Mouse (Mus musculus) small intestine, adult 2 months (tissue): ENCODE measurements around the gene Antxrl. TPM values are rescaled to one million over a fixed set of nuclear protein-coding genes. Genes with fewer than 3 reads are reported as not detected.

ENCODE experiments used
- H3K27ac ChIP-seq: fragments of 200-500 bp; 2 replicates; pipeline ENCODE4 v1.5.1; 2012; ENCODE audit warnings: low read depth, low read length, control low read depth, inconsistent platforms; ENCODE audit not compliant: insufficient read depth
- H3K27me3 ChIP-seq: fragments of 200-500 bp; 2 replicates; pipeline ENCODE4 v1.6.1; 2012; ENCODE audit warnings: mild to moderate bottlenecking, moderate library complexity, low read length, inconsistent platforms; ENCODE audit not compliant: control insufficient read depth, insufficient read depth
- H3K36me3 ChIP-seq: fragments of 200-500 bp; 2 replicates; pipeline ENCODE4 v1.6.1; 2012; ENCODE audit warnings: mild to moderate bottlenecking, low read length, control low read depth, inconsistent platforms; ENCODE audit not compliant: control insufficient read depth, insufficient read depth
- H3K4me1 ChIP-seq: fragments of 200-500 bp; 2 replicates; pipeline ENCODE4 v1.6.1; 2012; ENCODE audit warnings: low read length, inconsistent platforms, mixed read lengths; ENCODE audit not compliant: control insufficient read depth, insufficient read depth, insufficient read length
- H3K4me3 ChIP-seq: fragments of 200-500 bp; 2 replicates; pipeline ENCODE4 v1.5.1; 2012; ENCODE audit warnings: low read depth, mild to moderate bottlenecking, control low read depth, inconsistent platforms, low read length, moderate library complexity
- CTCF ChIP-seq: fragments of 200-500 bp; IDR thresholded peaks from 2 replicates; pipeline ENCODE4 v1.5.1; 2012; ENCODE audit warnings: low read depth, mild to moderate bottlenecking, control low read depth, inconsistent platforms, low read length, moderate library complexity, mixed read lengths; ENCODE audit not compliant: insufficient replicate concordance, insufficient read length; ENCODE audit errors: extremely low read depth
- POLR2A ChIP-seq: fragments of 200-500 bp; IDR thresholded peaks from 2 replicates; pipeline ENCODE4 v1.6.1; 2012; ENCODE audit warnings: low read depth, mild to moderate bottlenecking, control low read depth, inconsistent platforms, low read length, moderate library complexity
- WGBS: fragments of 180-500 bp; shearing (Covaris S2); methylation state at CpG from one replicate; pipeline ENCODE4 v1.1.7; 2018; 5-methylcytosine and 5-hydroxymethylcytosine counted together
- polyA plus RNA-seq: library from polyadenylated mRNA; depleted of rRNA; stranded (reverse); fragments of >200 nt; gene quantifications from 2 replicates; pipeline ENCODE4 v1.2.3, GENCODE M21; 2012

Gene Antxrl
- polyA plus RNA-seq, 1 experiment = not detected

DNA sequence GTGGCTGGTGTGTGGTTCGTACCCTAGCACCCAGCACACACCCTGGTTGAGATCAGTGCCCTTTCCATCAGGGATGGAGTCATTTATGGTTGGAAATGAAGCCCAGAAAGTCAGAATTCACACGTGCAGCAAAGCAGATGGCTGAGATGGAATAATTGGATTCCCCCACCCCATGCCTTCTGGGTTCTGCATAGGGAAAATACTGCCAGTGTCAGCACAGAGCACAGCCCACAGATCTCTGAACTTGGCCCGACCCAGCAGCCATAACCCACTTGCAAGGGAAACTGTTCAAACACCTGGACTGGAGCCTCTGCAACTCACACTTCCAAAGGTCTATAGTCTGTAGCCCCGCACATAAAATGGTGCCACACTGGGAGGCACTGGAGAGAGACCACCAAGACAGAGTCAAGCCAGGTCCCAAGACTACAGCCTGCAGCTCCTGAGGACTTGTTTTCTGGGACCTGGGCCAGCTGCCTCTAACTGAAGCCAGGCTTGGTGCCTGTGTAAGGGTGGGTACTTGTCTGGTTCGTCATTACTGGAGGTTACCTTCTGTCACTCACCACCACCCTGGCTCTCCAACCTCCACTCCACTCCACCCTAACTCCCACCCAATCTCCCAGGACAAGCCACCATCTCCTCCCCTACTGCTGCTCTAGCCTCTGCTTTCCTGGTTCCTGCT lies 2.3 kb upstream of the Antxrl start:
- H3K27me3 ChIP-seq = no peaks in the 10 kb centered on the region
- H3K36me3 ChIP-seq = no peaks in the 10 kb centered on the region
- H3K27ac ChIP-seq = no peak overlapping the region
- no peak overlapping the region for H3K4me3 ChIP-seq
- no peaks in the 10 kb centered on the region for H3K4me1 ChIP-seq
- WGBS = 64% methylated on average over 5 of the region's 5 CpGs
- TF ChIP-seq CTCF (no peak), POLR2A (no peak)

DNA sequence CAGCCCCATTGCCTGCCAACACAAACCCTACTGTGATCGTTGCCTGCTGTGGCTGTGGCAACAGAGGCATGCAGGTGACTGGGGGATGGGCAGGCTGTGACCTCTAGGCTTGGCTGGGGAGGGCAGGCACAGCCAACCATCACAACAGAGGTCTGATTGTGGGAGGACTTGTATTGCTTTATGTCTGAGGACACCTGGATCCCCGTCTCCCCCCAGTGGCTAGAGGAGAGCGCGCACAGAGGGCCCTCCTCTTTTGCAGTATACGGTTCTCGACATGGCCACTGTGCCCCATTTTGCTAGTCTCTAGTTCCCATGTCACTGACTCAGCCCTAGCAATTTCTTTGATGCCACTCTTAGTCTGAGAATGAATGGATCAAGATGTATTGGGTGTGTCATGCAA lies 19.2 kb downstream of the Antxrl start:
- Histone ChIP-seq H3K27me3 (no peaks in the 10 kb centered on the region), H3K36me3 (no peaks in the 10 kb centered on the region), H3K4me1 (peaks cover 3% of the 10 kb centered on the region; the same call in 1 of the 2 replicates), H3K4me3 (no peak overlapping the region), H3K27ac (no peak overlapping the region)
- no peak for TF ChIP-seq POLR2A
- no peak for TF ChIP-seq CTCF
- 74% methylated on average over 6 of the region's 6 CpGs for WGBS

GRCm38 (mm10) chr14:34075346-34075745 lies 22.8 kb downstream of the Antxrl start:
- Histone ChIP-seq H3K4me1 (peaks cover 3% of the 10 kb centered on the region; the same call in 1 of the 2 replicates), H3K27ac (no peak overlapping the region), H3K36me3 (no peaks in the 10 kb centered on the region), H3K4me3 (no peak overlapping the region), H3K27me3 (no peaks in the 10 kb centered on the region)
- WGBS = 44% methylated on average over 4 of the region's 4 CpGs
- TF ChIP-seq CTCF = no peak
- TF ChIP-seq POLR2A = no peak

GRCm38 (mm10) chr14:34077222-34077621 lies 24.7 kb downstream of the Antxrl start:
- Histone ChIP-seq H3K4me3 (no peak overlapping the region), H3K27ac (no peak overlapping the region), H3K4me1 (peaks cover 3% of the 10 kb centered on the region; the same call in 1 of the 2 replicates), H3K27me3 (no peaks in the 10 kb centered on the region), H3K36me3 (no peaks in the 10 kb centered on the region)
- no peak for TF ChIP-seq POLR2A
- TF ChIP-seq CTCF = no peak
- 78% methylated on average over 5 of the region's 5 CpGs for WGBS

GRCm38 (mm10) chr14:34078293-34078692 lies 25.8 kb downstream of the Antxrl start:
- Histone ChIP-seq H3K36me3 (no peaks in the 10 kb centered on the region), H3K27me3 (no peaks in the 10 kb centered on the region), H3K27ac (no peak overlapping the region), H3K4me3 (no peak overlapping the region), H3K4me1 (peaks cover 3% of the 10 kb centered on the region; the same call in 1 of the 2 replicates)
- 43% methylated on average over 4 of the region's 4 CpGs for WGBS
- TF ChIP-seq POLR2A (no peak), CTCF (no peak)

GRCm38 (mm10) chr14:34080321-34080997 lies 28.0 kb downstream of the Antxrl start:
- Histone ChIP-seq H3K4me3 (no peak overlapping the region), H3K27ac (no peak overlapping the region), H3K36me3 (no peaks in the 10 kb centered on the region), H3K4me1 (peaks cover under 1% of the 10 kb centered on the region; the same call in 1 of the 2 replicates), H3K27me3 (no peaks in the 10 kb centered on the region)
- no peak for TF ChIP-seq POLR2A
- peak; percentile 80; the same call in 1 of the 2 replicates for TF ChIP-seq CTCF
- WGBS = 14% methylated on average over 11 of the region's 11 CpGs

GRCm38 (mm10) chr14:34085731-34086130 lies 33.2 kb downstream of the Antxrl start, which contains the start of gene Anxa8:
Gene Anxa8 (plus strand): TSS chr14:34085981.
- Histone ChIP-seq H3K4me1 (no peaks in the 10 kb centered on the region), H3K27ac (no peak within 1 kb of the TSS), H3K36me3 (no peaks in the 10 kb centered on the region), H3K4me3 (no peak within 1 kb of the TSS), H3K27me3 (no peaks in the 10 kb centered on the region)
- WGBS = 16% methylated on average over 4 of the region's 4 CpGs
- no peak for TF ChIP-seq CTCF
- no peak for TF ChIP-seq POLR2A
